Mouse (Mus musculus) brown adipose tissue, adult 24 weeks (tissue): ENCODE results near the gene Slc22a17. TPM values are rescaled to one million over a fixed set of nuclear protein-coding genes. Genes with fewer than 3 reads are reported as not detected.

Source experiments
- H3K27ac ChIP-seq: fragments of 200-500 bp; replicated peaks from 2 replicates; pipeline ENCODE4 v1.5.1; 2012; ENCODE audit warnings: low read depth, mild to moderate bottlenecking, low read length
- H3K4me1 ChIP-seq: fragments of 200-500 bp; 2 replicates; pipeline ENCODE4 v1.6.1; 2012; ENCODE audit warnings: low read length, mixed read lengths; ENCODE audit not compliant: control insufficient read depth, insufficient read depth, insufficient read length
- H3K4me3 ChIP-seq: fragments of 200-500 bp; 2 replicates; pipeline ENCODE4 v1.5.1; 2012; ENCODE audit warnings: low read depth, mild to moderate bottlenecking, low read length, moderate library complexity; ENCODE audit not compliant: insufficient read depth
- polyA plus RNA-seq: library from polyadenylated mRNA; stranded (reverse); fragments of >200 nt; gene quantifications from 2 replicates; pipeline ENCODE4 v1.2.4, GENCODE M21; 2012; ENCODE audit not compliant: missing spikeins, insufficient read depth, insufficient read length

The Slc22a17 gene
- polyA plus RNA-seq, 1 experiment, result 4.9 TPM

- Histone ChIP-seq H3K4me1 (no peaks in the 10 kb centered on the region), H3K4me3 (no peak overlapping the region), H3K27ac (no peak overlapping the region)
These were observed 47.3 kb downstream of the Slc22a17 start for GRCm38 (mm10) chr14:54865626-54866025.

- Histone ChIP-seq H3K4me3 (peak overlapping the region; percentile 76), H3K27ac (no peak overlapping the region; the same call in 1 of the 2 replicates), H3K4me1 (no peaks in the 10 kb centered on the region)
These were observed 48.5 kb downstream of the Slc22a17 start for GRCm38 (mm10) chr14:54864313-54865036.

- Histone ChIP-seq H3K4me3 (peak overlapping the region; percentile 78), H3K4me1 (no peaks in the 10 kb centered on the region), H3K27ac (no peak overlapping the region; the same call in none of the 2 replicates)
These were observed 49.2 kb downstream of the Slc22a17 start for GRCm38 (mm10) chr14:54863501-54864312.

- H3K4me1 ChIP-seq, result no peaks in the 10 kb centered on the region
- no peak overlapping the region for H3K4me3 ChIP-seq
- H3K27ac ChIP-seq, result no peak overlapping the region
These were observed 52.4 kb downstream of the Slc22a17 start for GRCm38 (mm10) chr14:54860511-54860910.

- no peak overlapping the region for H3K4me3 ChIP-seq
- no peaks in the 10 kb centered on the region for H3K4me1 ChIP-seq
- H3K27ac ChIP-seq, result no peak overlapping the region
These were observed 55.0 kb downstream of the Slc22a17 start for GRCm38 (mm10) chr14:54857891-54858290.

- H3K27ac ChIP-seq, result no peak overlapping the region
- no peak overlapping the region for H3K4me3 ChIP-seq
- no peaks in the 10 kb centered on the region for H3K4me1 ChIP-seq
These were observed 56.2 kb downstream of the Slc22a17 start for GRCm38 (mm10) chr14:54856703-54857102.

Other genes with a start within 250 kb of the Slc22a17 start
- gene 1700123O20Rik, start 226.9 kb downstream of the Slc22a17 start, polyA plus RNA-seq, result 33.3 and 43.1 TPM in 2 replicates
- 47.2 and 50.6 TPM in 2 replicates for gene Acin1, start 226.2 kb downstream of the Slc22a17 start, polyA plus RNA-seq
- gene Gm29776, start 214.3 kb downstream of the Slc22a17 start, polyA plus RNA-seq, result not detected in 2 replicates
- not detected in 2 replicates for gene Cebpe, start 201.0 kb downstream of the Slc22a17 start, polyA plus RNA-seq
- gene Slc7a8, start 131.2 kb downstream of the Slc22a17 start, polyA plus RNA-seq, result 2.4 and 2.8 TPM in 2 replicates
- gene Rnf212b, start 99.0 kb downstream of the Slc22a17 start, polyA plus RNA-seq, result 1.5 and 2.0 TPM in 2 replicates
- 3.3 and 4.6 TPM in 2 replicates for gene Homez, start 42.2 kb downstream of the Slc22a17 start, polyA plus RNA-seq
- gene Ppp1r3e, start 35.6 kb downstream of the Slc22a17 start, polyA plus RNA-seq, result 15.9 and 20.3 TPM in 2 replicates
- gene Bcl2l2, start 29.8 kb downstream of the Slc22a17 start, polyA plus RNA-seq, result 26.3 and 28.2 TPM in 2 replicates
- gene Gm20521, start 29.7 kb downstream of the Slc22a17 start, polyA plus RNA-seq, result not detected in 2 replicates
- 75.5 and 89.7 TPM in 2 replicates for gene Pabpn1, start 20.6 kb downstream of the Slc22a17 start, polyA plus RNA-seq
- gene Efs, start 13.0 kb upstream of the Slc22a17 start, polyA plus RNA-seq, result 2.6 and 3.4 TPM in 2 replicates
- not detected in 2 replicates for gene Il25, start 19.6 kb upstream of the Slc22a17 start, polyA plus RNA-seq
- 1.8 and 3.3 TPM in 2 replicates for gene Cmtm5, start 23.1 kb upstream of the Slc22a17 start, polyA plus RNA-seq
- gene Myh6, start 53.8 kb upstream of the Slc22a17 start, polyA plus RNA-seq, result not detected in 2 replicates
- gene Gm17428, start 63.8 kb upstream of the Slc22a17 start, polyA plus RNA-seq, result not detected in 2 replicates
- gene Myh7, start 81.5 kb upstream of the Slc22a17 start, polyA plus RNA-seq, result 12.0 and 23.5 TPM in 2 replicates
- gene Ngdn, start 102.3 kb upstream of the Slc22a17 start, polyA plus RNA-seq, result 22.0 and 27.3 TPM in 2 replicates
- gene Zfhx2, start 179.2 kb upstream of the Slc22a17 start, polyA plus RNA-seq, result 2.3 and 2.5 TPM in 2 replicates
- gene Thtpa, start 181.7 kb upstream of the Slc22a17 start, polyA plus RNA-seq, result 9.0 and 15.6 TPM in 2 replicates
- 16.9 and 20.8 TPM in 2 replicates for gene Ap1g2, start 193.5 kb upstream of the Slc22a17 start, polyA plus RNA-seq
- gene Jph4, start 203.8 kb upstream of the Slc22a17 start, polyA plus RNA-seq, result not detected in 2 replicates